Mouse (Mus musculus): ENCODE data around the gene Morn5. TPM values are rescaled to one million over a fixed set of nuclear protein-coding genes. Genes with fewer than 3 reads are reported as not detected.

Morn5 gene
- total and polyA plus RNA-seq, 2 experiments from 2014 or later: 3.4 TPM; not detected in 1

- no peak overlapping the region for H3K4me2 ChIP-seq (ENCODE audit: low read depth, low read length)
- no peaks in the 10 kb centered on the region for H3K9me3 ChIP-seq (ENCODE audit: low read length)
- ATAC-seq (no peak), DNase-seq (ENCODE audit: low spot score) (no peak)
- no peak overlapping the region for H3K9ac ChIP-seq (replicated peaks; ENCODE audit: low read length)
- 5% methylated on average over 31 of the region's 31 CpGs for WGBS
- no peak overlapping the region for H3K27ac ChIP-seq
- H3K4me1 ChIP-seq (ENCODE audit: insufficient read depth, low read length): peaks cover 8% of the 10 kb centered on the region
- TF ChIP-seq CTCF (IDR thresholded peaks at IDR 0.05; ENCODE audit: low read depth): no peak
- no peaks in the 10 kb centered on the region for H3K36me3 ChIP-seq (ENCODE audit: insufficient read depth, low read length)
- peak overlapping the region; percentile 7; the same call in 1 of the 2 replicates for H3K4me3 ChIP-seq (ENCODE audit: low read length)
- H3K27me3 ChIP-seq (ENCODE audit: insufficient read depth, low read length): peaks cover 94% of the 10 kb centered on the region
These were observed 44.7 kb downstream of the Morn5 start for GRCm38 (mm10) chr2:36093914-36094475.

GRCm38 (mm10) chr2:36097129-36097815, 48.0 kb downstream of the Morn5 start:
- H3K9me3 ChIP-seq (ENCODE audit: low read length): no peaks in the 10 kb centered on the region
- peaks cover 94% of the 10 kb centered on the region for H3K27me3 ChIP-seq (ENCODE audit: insufficient read depth, low read length)
- no peak overlapping the region for H3K4me2 ChIP-seq (ENCODE audit: low read depth, low read length)
- TF ChIP-seq CTCF (IDR thresholded peaks at IDR 0.05; ENCODE audit: low read depth): no peak
- 5% methylated on average over 18 of the region's 18 CpGs for WGBS
- H3K27ac ChIP-seq: no peak overlapping the region
- H3K9ac ChIP-seq (replicated peaks; ENCODE audit: low read length): no peak overlapping the region
- H3K36me3 ChIP-seq (ENCODE audit: insufficient read depth, low read length): no peaks in the 10 kb centered on the region
- ATAC-seq: no peak
- H3K4me1 ChIP-seq (ENCODE audit: insufficient read depth, low read length): no peaks in the 10 kb centered on the region; the same call in 1 of the 2 replicates
- no peak for DNase-seq (ENCODE audit: low spot score)
- no peak overlapping the region for H3K4me3 ChIP-seq (ENCODE audit: low read length)

- Histone ChIP-seq H3K36me3 (ENCODE audit: insufficient read depth, low read length) (no peaks in the 10 kb centered on the region), H3K4me1 (ENCODE audit: insufficient read depth, low read length) (no peaks in the 10 kb centered on the region; the same call in 1 of the 2 replicates), H3K27me3 (ENCODE audit: insufficient read depth, low read length) (peaks cover 92% of the 10 kb centered on the region), H3K4me2 (ENCODE audit: low read depth, low read length) (no peak overlapping the region), H3K4me3 (ENCODE audit: low read length) (no peak overlapping the region), H3K9me3 (ENCODE audit: low read length) (no peaks in the 10 kb centered on the region), H3K9ac (replicated peaks; ENCODE audit: low read length) (no peak overlapping the region), H3K27ac (no peak overlapping the region)
- DNase-seq (ENCODE audit: low spot score): no peak
- no peak for ATAC-seq
- TF ChIP-seq CTCF (IDR thresholded peaks at IDR 0.05; ENCODE audit: low read depth): no peak
- 7% methylated on average over 5 of the region's 5 CpGs for WGBS
These were observed 48.8 kb downstream of the Morn5 start for GRCm38 (mm10) chr2:36098021-36098420.

DNA sequence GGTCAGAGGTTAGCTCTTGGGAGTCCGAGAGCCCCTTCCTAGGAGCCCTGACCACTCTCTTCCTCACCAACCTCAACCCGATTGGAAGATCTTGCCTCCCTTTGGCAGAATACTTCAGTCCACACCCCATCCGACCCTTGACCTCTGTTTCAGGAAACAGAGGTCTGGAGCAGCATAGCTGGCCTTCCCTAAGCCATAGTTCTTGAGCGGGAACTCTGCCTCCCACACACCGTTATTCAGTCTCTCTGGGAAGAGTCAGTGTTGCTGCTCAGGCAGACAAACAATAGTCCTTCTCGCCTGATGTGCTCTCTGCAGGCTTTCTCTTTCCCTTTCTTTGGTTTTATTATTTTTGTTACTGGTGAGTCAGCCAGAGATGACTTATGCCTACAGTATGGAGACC, 50.5 kb downstream of the Morn5 start:
- Histone ChIP-seq H3K27ac (no peak overlapping the region), H3K27me3 (ENCODE audit: insufficient read depth, low read length) (peaks cover 93% of the 10 kb centered on the region), H3K36me3 (ENCODE audit: insufficient read depth, low read length) (no peaks in the 10 kb centered on the region), H3K9me3 (ENCODE audit: low read length) (no peaks in the 10 kb centered on the region), H3K4me3 (ENCODE audit: low read length) (no peak overlapping the region), H3K4me2 (ENCODE audit: low read depth, low read length) (no peak overlapping the region), H3K4me1 (ENCODE audit: insufficient read depth, low read length) (peaks cover 4% of the 10 kb centered on the region; the same call in 1 of the 2 replicates), H3K9ac (replicated peaks; ENCODE audit: low read length) (no peak overlapping the region)
- WGBS: 7% methylated on average over 6 of the region's 6 CpGs
- TF ChIP-seq CTCF (IDR thresholded peaks at IDR 0.05; ENCODE audit: low read depth): no peak
- ATAC-seq (no peak), DNase-seq (ENCODE audit: low spot score) (no peak)

GRCm38 (mm10) chr2:36101866-36102558, 52.8 kb downstream of the Morn5 start:
- WGBS: 4% methylated on average over 28 of the region's 28 CpGs
- TF ChIP-seq CTCF (IDR thresholded peaks at IDR 0.05; ENCODE audit: low read depth): no peak
- Histone ChIP-seq H3K9me3 (ENCODE audit: low read length) (no peaks in the 10 kb centered on the region), H3K9ac (replicated peaks; ENCODE audit: low read length) (no peak overlapping the region), H3K27ac (no peak overlapping the region), H3K4me3 (ENCODE audit: low read length) (peak overlapping the region; percentile 21; the same call in 1 of the 2 replicates), H3K4me1 (ENCODE audit: insufficient read depth, low read length) (peaks cover 6% of the 10 kb centered on the region; the same call in 1 of the 2 replicates), H3K27me3 (ENCODE audit: insufficient read depth, low read length) (peaks cover 91% of the 10 kb centered on the region), H3K36me3 (ENCODE audit: insufficient read depth, low read length) (no peaks in the 10 kb centered on the region), H3K4me2 (ENCODE audit: low read depth, low read length) (peak overlapping the region; percentile 53; the same call in 1 of the 2 replicates)
- no peak for ATAC-seq
- DNase-seq (ENCODE audit: low spot score): no peak

GRCm38 (mm10) chr2:36102559-36102946, 53.3 kb downstream of the Morn5 start:
- Histone ChIP-seq H3K9ac (replicated peaks; ENCODE audit: low read length) (no peak overlapping the region), H3K4me1 (ENCODE audit: insufficient read depth, low read length) (peaks cover 6% of the 10 kb centered on the region; the same call in 1 of the 2 replicates), H3K27me3 (ENCODE audit: insufficient read depth, low read length) (peaks cover 89% of the 10 kb centered on the region), H3K4me3 (ENCODE audit: low read length) (peak overlapping the region; percentile 21), H3K9me3 (ENCODE audit: low read length) (no peaks in the 10 kb centered on the region), H3K4me2 (ENCODE audit: low read depth, low read length) (peak overlapping the region; percentile 53; the same call in 1 of the 2 replicates), H3K27ac (no peak overlapping the region), H3K36me3 (ENCODE audit: insufficient read depth, low read length) (no peaks in the 10 kb centered on the region)
- TF ChIP-seq CTCF (IDR thresholded peaks at IDR 0.05; ENCODE audit: low read depth): no peak
- 2% methylated on average over 21 of the region's 21 CpGs for WGBS
- ATAC-seq: peak; percentile 30; the same call in 1 of the 2 replicates
- DNase-seq (ENCODE audit: low spot score): no peak
